Mouse (Mus musculus): ENCODE measurements around the gene Edn2. TPM values are rescaled to one million over a fixed set of nuclear protein-coding genes. Genes with fewer than 3 reads are reported as not detected.

Edn2 gene
- polyA plus RNA-seq, 1 experiment from 2014 or later, result not detected

Other genes with a start within 250 kb of the Edn2 start
- not detected in 2 replicates for gene AL607142.1, start 96.2 kb upstream of the Edn2 start, polyA plus RNA-seq (2016; fragmentation: Nextera tagmentation; extraction: Ambion mirVana)
- 0.06 TPM in 2 replicates for gene Foxo6, start 126.1 kb downstream of the Edn2 start, polyA plus RNA-seq (2016; fragmentation: Nextera tagmentation; extraction: Ambion mirVana)
- 31.0 and 31.4 TPM in 2 replicates for gene Scmh1, start 244.1 kb downstream of the Edn2 start, polyA plus RNA-seq (2016; fragmentation: Nextera tagmentation; extraction: Ambion mirVana)